Mouse (Mus musculus): ENCODE measurements at regions not wholly inside any gene's neighbourhood (a gene's known extent, or its start where the extent isn't known, plus 50 kb on each side); places are given as distances from the start of the nearest gene placed in this dataset.

DNA sequence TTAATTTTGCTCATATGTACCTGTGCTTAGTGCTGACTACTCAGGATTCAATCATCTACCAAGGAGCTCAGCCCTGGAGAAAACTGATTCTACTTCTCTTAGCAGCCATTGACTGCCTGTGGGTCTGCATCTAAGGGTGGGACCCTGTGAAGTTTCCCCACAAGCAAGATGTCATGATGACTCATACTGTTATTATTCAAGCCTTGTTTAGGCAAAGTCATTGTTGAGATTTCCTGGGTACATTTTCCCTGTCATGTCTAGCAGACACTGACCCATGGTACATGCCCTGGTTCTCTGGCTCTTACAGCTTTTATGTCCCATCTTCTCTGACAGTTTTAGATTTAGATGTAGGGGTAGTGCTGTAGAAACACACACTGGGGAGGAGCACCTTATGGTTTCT, 853.8 kb downstream of the Car8 start:
- Histone ChIP-seq H3K4me1 (replicated peaks; ENCODE audit: control insufficient read depth, insufficient read depth, low read length) (no peaks in the 10 kb centered on the region), H3K27ac (ENCODE audit: low read depth, low read length) (no peak overlapping the region), H3K27me3 (ENCODE audit: control insufficient read depth, insufficient read depth, low read length) (no peaks in the 10 kb centered on the region), H3K4me2 (ENCODE audit: low read depth, low read length, severe bottlenecking) (no peak overlapping the region), H3K36me3 (ENCODE audit: control insufficient read depth, insufficient read depth, low read length) (no peaks in the 10 kb centered on the region), H3K9me3 (ENCODE audit: control insufficient read depth, low read length) (no peaks in the 10 kb centered on the region), H3K9ac (ENCODE audit: low read length) (no peak overlapping the region), H3K4me3 (ENCODE audit: low read depth, low read length) (no peak overlapping the region)
- DNase-seq (ENCODE audit: low spot score) (no peak), ATAC-seq (replicated peaks; ENCODE audit: low FRiP score) (no peak)

DNA sequence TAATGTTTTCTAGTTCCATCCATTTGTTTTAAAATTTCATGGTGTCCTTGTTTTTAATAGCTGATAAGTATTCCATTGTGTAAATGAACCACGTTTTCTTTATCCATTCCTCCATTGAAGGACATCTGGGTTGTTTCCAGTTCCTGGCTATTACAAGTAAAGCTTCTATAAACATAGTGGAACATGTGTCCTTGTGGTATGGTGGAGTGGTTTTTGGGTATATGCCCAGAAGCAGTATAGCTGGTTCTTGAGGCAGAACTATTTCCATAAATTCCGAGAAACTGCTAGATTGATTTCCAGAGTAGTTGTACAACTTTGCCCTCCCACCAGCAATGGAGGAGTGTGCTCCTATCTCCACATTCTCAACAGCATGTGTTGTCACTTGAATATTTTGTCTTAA, 858.8 kb downstream of the Car8 start:
- Histone ChIP-seq H3K9me3 (ENCODE audit: control insufficient read depth, low read length) (no peaks in the 10 kb centered on the region), H3K4me2 (ENCODE audit: low read depth, low read length, severe bottlenecking) (no peak overlapping the region), H3K27ac (ENCODE audit: low read depth, low read length) (no peak overlapping the region), H3K4me1 (replicated peaks; ENCODE audit: control insufficient read depth, insufficient read depth, low read length) (no peaks in the 10 kb centered on the region), H3K9ac (ENCODE audit: low read length) (no peak overlapping the region), H3K27me3 (ENCODE audit: control insufficient read depth, insufficient read depth, low read length) (no peaks in the 10 kb centered on the region), H3K4me3 (ENCODE audit: low read depth, low read length) (no peak overlapping the region), H3K36me3 (ENCODE audit: control insufficient read depth, insufficient read depth, low read length) (no peaks in the 10 kb centered on the region)
- WGBS, result 84% methylated on average over 2 of the region's 2 CpGs
- ATAC-seq (replicated peaks; ENCODE audit: low FRiP score) (no peak), DNase-seq (ENCODE audit: low spot score) (no peak)

GRCm38 (mm10) chr4:7364238-7365040, 874.4 kb downstream of the Car8 start:
- WGBS, result 80% methylated on average over 3 of the region's 3 CpGs
- no peak overlapping the region for H3K9ac ChIP-seq (ENCODE audit: low read length)
- H3K4me3 ChIP-seq (ENCODE audit: low read depth, low read length), result no peak overlapping the region
- DNase-seq (ENCODE audit: low spot score) (no peak), ATAC-seq (replicated peaks; ENCODE audit: low FRiP score) (peak; percentile 73)
- no peak overlapping the region for H3K27ac ChIP-seq (ENCODE audit: low read depth, low read length)
- H3K4me1 ChIP-seq (replicated peaks; ENCODE audit: control insufficient read depth, insufficient read depth, low read length), result 0 out of 2 replicates have a peak, but pooled peaks cover 2% of the 10 kb centered on the region
- no peaks in the 10 kb centered on the region for H3K36me3 ChIP-seq (ENCODE audit: control insufficient read depth, insufficient read depth, low read length)
- H3K27me3 ChIP-seq (ENCODE audit: control insufficient read depth, insufficient read depth, low read length), result no peaks in the 10 kb centered on the region
- H3K9me3 ChIP-seq (ENCODE audit: control insufficient read depth, low read length), result no peaks in the 10 kb centered on the region
- H3K4me2 ChIP-seq (ENCODE audit: low read depth, low read length, severe bottlenecking), result no peak overlapping the region

GRCm38 (mm10) chr4:7363508-7363907, 875.3 kb downstream of the Car8 start:
- WGBS, result 80% methylated on average over 2 of the region's 2 CpGs
- no peak overlapping the region for H3K4me2 ChIP-seq (ENCODE audit: low read depth, low read length, severe bottlenecking)
- H3K36me3 ChIP-seq (ENCODE audit: control insufficient read depth, insufficient read depth, low read length), result no peaks in the 10 kb centered on the region
- H3K27ac ChIP-seq (ENCODE audit: low read depth, low read length), result no peak overlapping the region
- 0 out of 2 replicates have a peak, but pooled peaks cover 2% of the 10 kb centered on the region for H3K4me1 ChIP-seq (replicated peaks; ENCODE audit: control insufficient read depth, insufficient read depth, low read length)
- H3K27me3 ChIP-seq (ENCODE audit: control insufficient read depth, insufficient read depth, low read length), result no peaks in the 10 kb centered on the region
- ATAC-seq (replicated peaks; ENCODE audit: low FRiP score) (no peak), DNase-seq (ENCODE audit: low spot score) (no peak)
- H3K9me3 ChIP-seq (ENCODE audit: control insufficient read depth, low read length), result no peaks in the 10 kb centered on the region
- no peak overlapping the region for H3K4me3 ChIP-seq (ENCODE audit: low read depth, low read length)
- no peak overlapping the region for H3K9ac ChIP-seq (ENCODE audit: low read length)

DNA sequence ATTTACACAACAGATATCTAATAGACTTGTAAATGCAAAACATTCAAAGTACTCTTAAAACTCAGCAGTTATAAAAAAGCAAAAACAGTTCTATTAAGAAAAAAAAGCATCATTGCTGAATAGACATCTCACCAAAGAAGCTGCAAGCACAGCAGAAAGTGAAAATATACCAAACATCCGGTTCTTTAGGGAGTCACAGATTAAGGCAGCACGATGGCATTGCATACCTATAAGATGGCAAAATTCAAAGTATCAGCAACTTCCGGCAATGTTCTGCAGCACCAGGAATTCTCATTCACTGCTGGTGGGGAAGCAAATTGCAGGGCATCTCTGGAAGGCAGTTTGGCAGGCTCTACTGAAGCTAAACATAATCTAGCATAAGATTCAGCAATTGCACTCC, 882.6 kb downstream of the Car8 start:
- 94% methylated on average over 3 of the region's 3 CpGs for WGBS
- ATAC-seq (replicated peaks; ENCODE audit: low FRiP score) (no peak), DNase-seq (ENCODE audit: low spot score) (no peak)
- Histone ChIP-seq H3K4me3 (ENCODE audit: low read depth, low read length) (no peak overlapping the region), H3K9ac (ENCODE audit: low read length) (no peak overlapping the region), H3K9me3 (ENCODE audit: control insufficient read depth, low read length) (no peaks in the 10 kb centered on the region), H3K4me2 (ENCODE audit: low read depth, low read length, severe bottlenecking) (no peak overlapping the region), H3K4me1 (replicated peaks; ENCODE audit: control insufficient read depth, insufficient read depth, low read length) (no peaks in the 10 kb centered on the region), H3K36me3 (ENCODE audit: control insufficient read depth, insufficient read depth, low read length) (no peaks in the 10 kb centered on the region), H3K27ac (ENCODE audit: low read depth, low read length) (no peak overlapping the region), H3K27me3 (ENCODE audit: control insufficient read depth, insufficient read depth, low read length) (no peaks in the 10 kb centered on the region)

- no peak overlapping the region for H3K27ac ChIP-seq (ENCODE audit: low read depth, low read length)
- no peaks in the 10 kb centered on the region for H3K4me1 ChIP-seq (replicated peaks; ENCODE audit: control insufficient read depth, insufficient read depth, low read length)
- no peak overlapping the region for H3K9ac ChIP-seq (ENCODE audit: low read length)
- no peak overlapping the region for H3K4me3 ChIP-seq (ENCODE audit: low read depth, low read length)
- no peaks in the 10 kb centered on the region for H3K36me3 ChIP-seq (ENCODE audit: control insufficient read depth, insufficient read depth, low read length)
- no peak overlapping the region for H3K4me2 ChIP-seq (ENCODE audit: low read depth, low read length, severe bottlenecking)
- H3K27me3 ChIP-seq (ENCODE audit: control insufficient read depth, insufficient read depth, low read length), result no peaks in the 10 kb centered on the region
- ATAC-seq (replicated peaks; ENCODE audit: low FRiP score), result no peak
- 87% methylated on average over 1 of the region's 1 CpGs for WGBS
- no peak for DNase-seq (ENCODE audit: low spot score)
- H3K9me3 ChIP-seq (ENCODE audit: control insufficient read depth, low read length), result no peaks in the 10 kb centered on the region
Measured at GRCm38 (mm10) chr4:7347317-7347716, 891.5 kb downstream of the Car8 start.

- no peak for ATAC-seq (replicated peaks; ENCODE audit: low FRiP score)
- no peaks in the 10 kb centered on the region for H3K27me3 ChIP-seq (ENCODE audit: control insufficient read depth, insufficient read depth, low read length)
- H3K4me3 ChIP-seq (ENCODE audit: low read depth, low read length), result no peak overlapping the region
- no peak overlapping the region for H3K27ac ChIP-seq (ENCODE audit: low read depth, low read length)
- 94% methylated on average over 1 of the region's 1 CpGs for WGBS
- no peak for DNase-seq (ENCODE audit: low spot score)
- H3K9me3 ChIP-seq (ENCODE audit: control insufficient read depth, low read length), result no peaks in the 10 kb centered on the region
- no peaks in the 10 kb centered on the region for H3K4me1 ChIP-seq (replicated peaks; ENCODE audit: control insufficient read depth, insufficient read depth, low read length)
- H3K4me2 ChIP-seq (ENCODE audit: low read depth, low read length, severe bottlenecking), result no peak overlapping the region
- H3K36me3 ChIP-seq (ENCODE audit: control insufficient read depth, insufficient read depth, low read length), result no peaks in the 10 kb centered on the region
- H3K9ac ChIP-seq (ENCODE audit: low read length), result no peak overlapping the region
Measured at GRCm38 (mm10) chr4:7341159-7341558, 897.7 kb downstream of the Car8 start.

DNA sequence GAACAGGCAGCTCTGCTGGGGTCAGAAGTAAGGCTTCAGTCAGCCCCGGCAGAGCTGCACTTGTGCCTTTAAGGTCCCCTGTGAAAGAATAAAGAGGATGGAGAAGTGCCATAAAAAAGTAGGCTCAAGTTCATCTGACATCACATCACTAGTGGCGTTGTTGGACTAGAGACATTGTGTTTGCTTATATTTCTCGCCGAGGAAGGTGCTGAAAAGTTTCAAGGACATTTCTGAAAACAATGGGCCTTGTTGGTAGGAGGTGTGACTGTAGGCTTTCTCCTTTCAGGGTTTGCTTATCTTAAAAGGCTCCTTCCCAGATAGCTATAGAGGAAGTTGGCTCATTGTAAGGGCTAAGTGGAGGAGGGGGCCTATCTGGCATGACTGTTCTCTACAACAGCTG, 924.6 kb downstream of the Car8 start:
- no peak for DNase-seq (ENCODE audit: low spot score)
- no peak for ATAC-seq (replicated peaks; ENCODE audit: low FRiP score)
- WGBS, result 86% methylated on average over 4 of the region's 4 CpGs

DNA sequence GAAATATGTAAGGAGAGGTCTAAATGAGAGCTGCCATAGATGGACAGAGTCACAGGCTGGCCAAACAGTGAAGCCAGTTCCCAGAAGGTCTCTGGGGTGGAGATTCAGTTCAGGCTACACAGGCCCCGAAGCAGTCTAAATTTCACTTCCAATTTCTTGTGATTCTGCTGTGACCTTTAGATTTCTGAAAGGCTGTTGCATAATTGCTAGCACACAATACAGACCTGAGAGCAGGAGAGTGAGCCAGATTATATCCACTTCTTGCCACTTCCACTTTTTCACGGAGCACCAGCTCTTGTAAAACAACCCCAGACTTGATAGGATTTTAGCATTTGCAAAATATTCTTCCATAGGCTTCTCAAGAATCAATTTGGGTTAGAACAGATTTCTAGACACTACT, 925.6 kb downstream of the Car8 start:
- no peaks in the 10 kb centered on the region for H3K4me1 ChIP-seq (replicated peaks; ENCODE audit: control insufficient read depth, insufficient read depth, low read length)
- H3K36me3 ChIP-seq (ENCODE audit: control insufficient read depth, insufficient read depth, low read length), result no peaks in the 10 kb centered on the region
- no peak for ATAC-seq (replicated peaks; ENCODE audit: low FRiP score)
- no peak for DNase-seq (ENCODE audit: low spot score)
- no peaks in the 10 kb centered on the region for H3K27me3 ChIP-seq (ENCODE audit: control insufficient read depth, insufficient read depth, low read length)
- no peak overlapping the region for H3K4me2 ChIP-seq (ENCODE audit: low read depth, low read length, severe bottlenecking)
- H3K9me3 ChIP-seq (ENCODE audit: control insufficient read depth, low read length), result no peaks in the 10 kb centered on the region
- 89% methylated on average over 2 of the region's 2 CpGs for WGBS
- no peak overlapping the region for H3K9ac ChIP-seq (ENCODE audit: low read length)
- no peak overlapping the region for H3K4me3 ChIP-seq (ENCODE audit: low read depth, low read length)
- no peak overlapping the region for H3K27ac ChIP-seq (ENCODE audit: low read depth, low read length)

More for the DNA sequence above, 924.6 kb downstream of the Car8 start:
- H3K4me3 ChIP-seq (ENCODE audit: low read depth, low read length), result no peak overlapping the region
- H3K4me2 ChIP-seq (ENCODE audit: low read depth, low read length, severe bottlenecking), result no peak overlapping the region
- H3K27ac ChIP-seq (ENCODE audit: low read depth, low read length), result no peak overlapping the region
- no peak overlapping the region for H3K9ac ChIP-seq (ENCODE audit: low read length)
- H3K27me3 ChIP-seq (ENCODE audit: control insufficient read depth, insufficient read depth, low read length), result no peaks in the 10 kb centered on the region
- H3K36me3 ChIP-seq (ENCODE audit: control insufficient read depth, insufficient read depth, low read length), result no peaks in the 10 kb centered on the region
- no peaks in the 10 kb centered on the region for H3K4me1 ChIP-seq (replicated peaks; ENCODE audit: control insufficient read depth, insufficient read depth, low read length)
- no peaks in the 10 kb centered on the region for H3K9me3 ChIP-seq (ENCODE audit: control insufficient read depth, low read length)

Data from forebrain, embryonic 11.5 days (tissue).